Mouse (Mus musculus) heart, postnatal 36 days (tissue): ENCODE results near the gene Magi3. TPM values are rescaled to one million over a fixed set of nuclear protein-coding genes. Genes with fewer than 3 reads are reported as not detected.

Experiments
- DNase-seq, 2 experiments: peaks; one replicate each; pipeline ENCODE4 v3.0.0; 2021 to 2022
- intact Hi-C: fragments of 180-260 bp; cut with DNase I; formaldehyde crosslinking; loops from one replicate; pipeline ENCODE4 v1.15.1; 2025
- total RNA-seq, 2 experiments: library from RNA; stranded (reverse); gene quantifications; 2 replicates each; pipeline ENCODE4 v1.2.3; 2021

Gene Magi3
- total RNA-seq, 2 experiments from 2014 or later = 27.0 to 42.0 TPM

DNA sequence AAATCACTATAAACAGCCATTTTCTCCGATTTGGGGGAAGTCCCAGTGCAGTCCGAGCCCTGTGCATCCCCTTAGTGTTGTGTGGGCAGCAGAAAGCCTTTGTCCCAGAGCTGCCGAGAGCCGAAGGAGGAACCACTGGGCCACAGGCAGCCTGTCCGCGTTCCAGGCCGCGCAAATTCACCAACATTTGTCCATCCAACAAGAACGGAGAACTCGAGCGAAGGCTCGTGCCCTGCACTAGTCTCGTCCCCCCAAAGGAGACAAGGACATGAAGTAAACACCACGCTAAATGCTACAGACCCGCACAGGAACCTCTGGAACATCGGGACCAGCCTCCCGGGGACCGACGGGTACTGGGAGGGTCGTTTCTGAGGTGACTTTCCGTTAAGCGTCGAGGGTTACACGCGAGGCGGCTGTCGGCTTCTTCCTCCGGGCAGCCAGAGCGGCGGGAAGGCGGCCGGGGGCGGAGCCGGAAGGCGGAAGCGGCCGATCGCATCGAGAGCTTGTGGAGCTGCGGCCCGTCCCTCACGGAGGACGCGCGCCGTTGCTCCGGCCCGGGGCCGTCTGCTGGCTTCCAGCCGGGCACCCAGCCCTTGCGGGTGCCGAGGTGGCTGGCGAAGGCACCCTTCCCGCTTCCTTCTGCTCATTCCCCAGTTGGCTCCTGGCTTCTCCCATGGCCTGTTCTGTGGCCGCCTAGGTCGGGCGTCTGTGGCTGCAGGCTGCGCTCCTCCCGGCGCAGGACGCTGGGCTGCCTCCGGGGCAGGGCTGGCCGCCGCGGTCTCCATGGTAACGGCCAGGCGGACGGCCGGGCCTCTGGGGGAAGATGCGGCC, 252.1 kb downstream of the Magi3 start, which contains the start of gene Phtf1:
Phtf1 (plus strand) TSS at position 250 of the 831 bp plus-strand sequence.
- DNase-seq = peak; percentile 84 to 92
- intact Hi-C loops = loop anchor here (1.0 kb wide), 1 partner anchor 54 kb away; the partner anchor contains the start of gene Rsbn1

DNA sequence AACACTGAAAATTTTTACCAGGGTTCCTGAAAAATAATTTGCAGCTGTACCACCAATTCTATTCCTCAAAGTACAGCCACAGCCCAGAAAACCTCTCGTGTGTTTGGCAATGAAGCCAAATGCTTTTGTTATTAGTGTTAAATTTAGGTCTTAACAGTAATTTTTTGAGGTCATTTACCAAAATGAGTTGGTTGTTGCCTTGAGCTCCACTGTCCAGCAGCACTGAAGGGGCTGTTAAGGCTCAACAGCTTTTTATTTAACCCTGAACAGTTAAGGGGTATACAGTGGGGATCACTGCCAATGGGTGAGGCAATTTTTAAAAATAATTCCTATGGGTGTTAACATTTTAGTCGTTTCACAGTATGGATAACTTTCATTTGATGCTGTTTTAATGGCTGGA, 252.9 kb downstream of the Magi3 start:
- no peak for DNase-seq
- intact Hi-C loops = no loop called here
